Mouse (Mus musculus) cerebellum, postnatal 36 days (tissue): Measurements from ENCODE around the gene Myo1h.

Source experiments
- DNase-seq, 2 experiments: peaks; one replicate each; pipeline ENCODE4 v3.0.0; 2021 to 2022; ENCODE audit warnings: mixed read lengths in 2 of 2

The Myo1h gene

GRCm38 (mm10) chr5:114288874-114289273, at the start of gene Myo1h:
TSS of gene Myo1h (plus strand) at chr5:114289166.
- DNase-seq: no peak

- DNase-seq: no peak
Measured at GRCm38 (mm10) chr5:114239737-114240136, 49.2 kb upstream of the Myo1h start.

- DNase-seq: no peak
Measured at GRCm38 (mm10) chr5:114246465-114246864, 42.5 kb upstream of the Myo1h start.

- DNase-seq: peak; percentile 69 to 71
Measured at GRCm38 (mm10) chr5:114248174-114248589, 40.8 kb upstream of the Myo1h start.

- DNase-seq: no peak
Measured at GRCm38 (mm10) chr5:114259495-114259894, 29.5 kb upstream of the Myo1h start.

GRCm38 (mm10) chr5:114261494-114261893, 27.5 kb upstream of the Myo1h start:
- DNase-seq: no peak

- DNase-seq: peak; percentile 9 to 19
Measured at GRCm38 (mm10) chr5:114264030-114264459, 24.9 kb upstream of the Myo1h start.

- DNase-seq: no peak
Measured at GRCm38 (mm10) chr5:114264791-114265190, 24.2 kb upstream of the Myo1h start.

- no peak for DNase-seq
Measured at GRCm38 (mm10) chr5:114268646-114269045, 20.3 kb upstream of the Myo1h start.

GRCm38 (mm10) chr5:114269499-114269898, 19.5 kb upstream of the Myo1h start:
- DNase-seq: no peak

- DNase-seq: no peak
Measured at GRCm38 (mm10) chr5:114269984-114270383, 19.0 kb upstream of the Myo1h start.

GRCm38 (mm10) chr5:114273693-114274402, 15.1 kb upstream of the Myo1h start, which contains the start of gene Foxn4:
TSS of gene Foxn4 (minus strand) at chr5:114273807.
- no peak for DNase-seq

GRCm38 (mm10) chr5:114275339-114275738, 13.6 kb upstream of the Myo1h start:
- DNase-seq: no peak

- no peak for DNase-seq
Measured at GRCm38 (mm10) chr5:114275991-114276390, 13.0 kb upstream of the Myo1h start.

GRCm38 (mm10) chr5:114279382-114280143, 9.4 kb upstream of the Myo1h start:
- DNase-seq: no peak

- no peak for DNase-seq
Measured at GRCm38 (mm10) chr5:114282346-114282745, 6.6 kb upstream of the Myo1h start.

GRCm38 (mm10) chr5:114284604-114285397, 4.2 kb upstream of the Myo1h start:
- DNase-seq: no peak

- no peak for DNase-seq
Measured at GRCm38 (mm10) chr5:114285398-114285700, 3.6 kb upstream of the Myo1h start.

GRCm38 (mm10) chr5:114286102-114286501, 2.9 kb upstream of the Myo1h start:
- no peak for DNase-seq

- DNase-seq: no peak
Measured at GRCm38 (mm10) chr5:114286872-114287571, 1.9 kb upstream of the Myo1h start.

- no peak for DNase-seq
Measured at GRCm38 (mm10) chr5:114288396-114288795, 570 bp upstream of the Myo1h start.

GRCm38 (mm10) chr5:114290004-114290403, 1.0 kb downstream of the Myo1h start:
- DNase-seq: no peak
